In the genomic region with DNA sequence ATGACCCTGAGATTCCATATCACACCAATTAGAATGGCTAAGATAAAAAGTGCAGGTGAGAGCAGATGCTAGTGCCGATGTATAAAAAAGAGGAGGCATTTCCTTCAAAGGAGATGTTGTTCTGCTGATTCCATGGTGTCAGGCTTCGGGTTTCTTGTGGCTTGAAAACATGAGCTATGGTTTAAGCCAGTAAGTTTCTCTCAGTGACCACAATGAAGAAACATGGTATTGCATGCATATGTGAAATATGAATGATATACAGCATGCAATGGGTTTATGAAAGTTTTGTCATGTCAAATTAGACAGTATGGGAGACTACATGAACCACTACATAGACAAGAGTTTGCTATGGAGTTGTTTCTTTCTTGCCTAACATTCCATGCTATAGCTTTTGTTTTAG, we compare ENCODE assay signal across 20 mouse cellular contexts.
"Had no signal": no experiment of that assay in that cellular context is flagged by ENCODE, and none has a peak within 500 bp of the region (broad histone marks: within the 10 kb centered on the region; RNA-seq: fewer than 3 reads in every experiment).

No protein-coding gene starts in this region.

- H3K27ac ChIP-seq: liver, embryonic 14.5 days; midbrain, embryonic 10.5 days; midbrain, embryonic 12.5 days; neural tube, embryonic 13.5 days; neural tube, embryonic 15.5 days had no signal

- H3K9me3 ChIP-seq: midbrain, embryonic 10.5 days; midbrain, embryonic 12.5 days; neural tube, embryonic 13.5 days; neural tube, embryonic 15.5 days had no signal

- H3K4me1 ChIP-seq: midbrain, embryonic 10.5 days; midbrain, embryonic 12.5 days; neural tube, embryonic 13.5 days; neural tube, embryonic 15.5 days had no signal

- H3K9ac ChIP-seq: liver, embryonic 14.5 days; lung, embryonic 14.5 days; midbrain, embryonic 12.5 days; neural tube, embryonic 13.5 days; neural tube, embryonic 15.5 days had no signal

- H3K36me3 ChIP-seq: midbrain, embryonic 10.5 days; midbrain, embryonic 12.5 days; neural tube, embryonic 13.5 days; neural tube, embryonic 15.5 days had no signal

- H3K4me3 ChIP-seq: midbrain, embryonic 10.5 days; midbrain, embryonic 12.5 days; myocyte; neural tube, embryonic 13.5 days; neural tube, embryonic 15.5 days had no signal

- H3K4me2 ChIP-seq: lung, embryonic 14.5 days; midbrain, embryonic 12.5 days; neural tube, embryonic 13.5 days; neural tube, embryonic 15.5 days had no signal

- ATAC-seq: midbrain, embryonic 16.5 days had no signal

- H3K27me3 ChIP-seq: midbrain, embryonic 12.5 days; neural tube, embryonic 13.5 days; neural tube, embryonic 15.5 days had no signal

- DNase-seq: lung, adult 18-20 months; lung, embryonic 14.5 days; lung, postnatal 10 days; lung, postnatal 36 days; midbrain, embryonic 14.5 days; retina, postnatal 1 day; right cerebral cortex, adult 18-20 months; right cerebral cortex, postnatal 25 days; right cerebral cortex, postnatal 4 days; spleen, adult 18-20 months; thymus, adult 18-20 months; thymus, postnatal 14 days; thymus, postnatal 36 days had no signal
